In the genomic region with DNA sequence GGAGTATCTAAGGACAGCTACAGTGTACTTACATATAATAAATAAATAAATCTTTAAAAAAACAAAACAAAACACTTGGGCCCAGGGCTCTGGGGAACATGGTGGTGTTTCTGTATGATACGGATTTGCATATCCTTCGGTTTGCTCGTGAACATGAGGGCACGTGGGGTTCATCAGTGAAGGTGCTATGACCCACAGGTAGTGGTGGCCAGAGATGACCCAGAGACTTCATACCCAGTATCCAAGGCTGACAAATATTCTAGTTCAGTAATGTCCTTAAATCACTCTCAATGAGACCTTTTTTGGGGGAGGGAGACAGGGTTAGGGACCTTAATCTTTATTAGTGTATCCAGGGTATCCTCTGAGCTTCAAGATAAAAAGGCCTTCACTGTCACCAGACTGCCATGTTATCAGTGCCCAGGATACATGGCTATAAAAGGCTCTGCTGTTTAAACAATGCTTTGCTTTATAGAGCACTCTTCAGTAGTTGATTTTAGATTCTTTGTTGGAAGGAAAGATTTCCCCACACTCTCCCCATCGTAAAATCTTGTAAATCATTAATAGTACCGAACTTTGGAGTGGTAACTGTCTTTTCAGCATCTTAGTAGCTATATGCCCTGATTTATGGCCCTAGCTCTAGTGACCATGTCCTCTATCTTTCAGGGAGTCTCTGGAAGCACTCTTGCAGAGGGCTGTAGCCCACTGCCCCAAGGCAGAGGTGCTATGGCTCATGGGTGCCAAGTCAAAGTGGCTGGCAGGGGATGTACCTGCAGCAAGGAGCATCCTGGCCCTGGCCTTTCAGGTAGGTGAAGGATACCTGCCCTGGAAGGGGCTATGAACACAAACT, we compare ENCODE assay signal across 33 mouse cellular contexts. TPM values are rescaled to one million over a fixed set of nuclear protein-coding genes. Genes with fewer than 3 reads are reported as not detected.
"Had no signal": no experiment of that assay in that cellular context is flagged by ENCODE, and none has a peak within 500 bp of the region (broad histone marks: within the 10 kb centered on the region; RNA-seq: fewer than 3 reads in every experiment).

No protein-coding gene starts in this region.

- H3K27ac ChIP-seq: gastrocnemius, adult 2 months; heart, embryonic 10.5 days; hindbrain, embryonic 10.5 days; hindbrain, embryonic 12.5 days; hindbrain, embryonic 14.5 days; kidney, postnatal 0 days; layer of hippocampus, adult 2 months; left cerebral cortex, adult 2 months; limb, embryonic 13.5 days; limb, embryonic 15.5 days; liver, embryonic 12.5 days; liver, embryonic 14.5 days had no signal

- H3K27me3 ChIP-seq: heart, embryonic 12.5 days; hindbrain, embryonic 12.5 days; limb, embryonic 13.5 days; limb, embryonic 15.5 days; liver, embryonic 12.5 days had no signal

- H3K4me1 ChIP-seq: heart, embryonic 10.5 days; heart, embryonic 12.5 days; hindbrain, embryonic 10.5 days; hindbrain, embryonic 12.5 days; limb, embryonic 15.5 days; liver, embryonic 12.5 days had no signal

- H3K9me3 ChIP-seq: heart, embryonic 10.5 days; heart, embryonic 12.5 days; hindbrain, embryonic 10.5 days; hindbrain, embryonic 12.5 days; limb, embryonic 13.5 days; limb, embryonic 15.5 days; liver, embryonic 12.5 days had no signal

- H3K4me3 ChIP-seq: gastrocnemius, adult 2 months; heart, embryonic 10.5 days; heart, embryonic 12.5 days; hindbrain, embryonic 10.5 days; hindbrain, embryonic 12.5 days; layer of hippocampus, adult 2 months; left cerebral cortex, adult 2 months; limb, embryonic 13.5 days; limb, embryonic 15.5 days; liver, embryonic 12.5 days had no signal

- H3K9ac ChIP-seq: forebrain, postnatal 0 days; heart, embryonic 12.5 days; hindbrain, embryonic 12.5 days; hindbrain, embryonic 14.5 days; limb, embryonic 13.5 days; limb, embryonic 15.5 days; liver, embryonic 12.5 days; liver, embryonic 14.5 days had no signal

- ATAC-seq: forebrain, postnatal 0 days; hindbrain, embryonic 16.5 days; inflammation-experienced regulatory T-cells, adult 6 months; liver, embryonic 12.5 days had no signal

- DNase-seq: forebrain, postnatal 0 days; gastrocnemius, adult 2 months; gastrocnemius, postnatal 10 days; gastrocnemius, postnatal 25 days; heart, adult 18-20 months; heart, postnatal 10 days; heart, postnatal 4 days; kidney, adult 18-20 months; kidney, adult 8-10 months; kidney, postnatal 25 days; kidney, postnatal 4 days had no signal

- H3K4me2 ChIP-seq: heart, embryonic 12.5 days; hindbrain, embryonic 12.5 days; hindbrain, embryonic 14.5 days; limb, embryonic 13.5 days; limb, embryonic 15.5 days; liver, embryonic 12.5 days had no signal

RNA-seq across cellular contexts. Expression of gene Gm29797, which starts 10.0 kb away (rescaled TPM):
- total RNA-seq: forebrain, postnatal 0 days; gastrocnemius, adult 2 months; gastrocnemius, postnatal 10 days; gastrocnemius, postnatal 25 days; granulocyte monocyte progenitor cell, adult 5-6 weeks; heart, adult 18-20 months; heart, adult 8-10 months; heart, postnatal 10 days; heart, postnatal 25 days; heart, postnatal 4 days; layer of hippocampus, postnatal 10 days; liver, adult 2 months had no signal
- polyA plus RNA-seq: forebrain, postnatal 0 days; heart, embryonic 12.5 days; heart, embryonic 14.5 days; heart, embryonic 16.5 days; hindbrain, embryonic 10.5 days; hindbrain, embryonic 16.5 days; inflammation-experienced regulatory T-cells, adult 6 months; kidney, embryonic 14.5 days; kidney, postnatal 0 days; limb, embryonic 15.5 days; liver, adult 2 months; liver, embryonic 12.5 days had no signal

RNA-seq across cellular contexts. Expression of gene Sox18, which starts 24.6 kb away (rescaled TPM):
- total RNA-seq: granulocyte monocyte progenitor cell, adult 5-6 weeks had no signal
- polyA plus RNA-seq: inflammation-experienced regulatory T-cells, adult 6 months had no signal
